Mouse (Mus musculus) embryonic facial prominence, embryonic 10.5 days (tissue): ENCODE measurements around the gene Gm11172. TPM values are rescaled to one million over a fixed set of nuclear protein-coding genes. Genes with fewer than 3 reads are reported as not detected.

ENCODE experiments used
- DNase-seq: peaks from one replicate; pipeline ENCODE4 v3.0.0-alpha.2; 2017; ENCODE audit warnings: low spot score
- H3K27ac ChIP-seq: fragments of 300-500 bp; sonication (generic); replicated peaks from 2 replicates; pipeline ENCODE4 v1.5.1; 2016; ENCODE audit warnings: mild to moderate bottlenecking
- H3K27me3 ChIP-seq: fragments of 300-500 bp; sonication (generic); replicated peaks from 2 replicates; pipeline ENCODE4 v1.6.1; 2016; ENCODE audit warnings: low read depth, mild to moderate bottlenecking; ENCODE audit not compliant: poor library complexity, severe bottlenecking
- H3K36me3 ChIP-seq: fragments of 300-500 bp; sonication (generic); replicated peaks from 2 replicates; pipeline ENCODE4 v1.6.1; 2016; ENCODE audit warnings: mild to moderate bottlenecking, moderate library complexity
- H3K4me1 ChIP-seq: fragments of 300-500 bp; sonication (generic); 2 replicates; pipeline ENCODE4 v1.6.1; 2016
- H3K4me3 ChIP-seq: fragments of 300-500 bp; sonication (generic); 2 replicates; pipeline ENCODE4 v1.5.1; 2016; ENCODE audit warnings: mild to moderate bottlenecking, moderate library complexity
- H3K9me3 ChIP-seq: fragments of 300-500 bp; sonication (generic); 2 replicates; pipeline ENCODE4 v1.6.1; 2016; ENCODE audit warnings: mild to moderate bottlenecking
- WGBS: fragments of 180-500 bp; shearing (Covaris S2); methylation state at CpG from one replicate; pipeline ENCODE4 v1.1.7; 2016; 5-methylcytosine and 5-hydroxymethylcytosine counted together
- polyA plus RNA-seq: library from polyadenylated mRNA; unstranded; fragments of >200 nt; fragmentation: Nextera tagmentation; extraction: Ambion mirVana; gene quantifications from 2 replicates; pipeline ENCODE4 v1.2.1, GENCODE M21; 2016

Gm11172 gene
- not detected in 2 replicates for polyA plus RNA-seq

DNA sequence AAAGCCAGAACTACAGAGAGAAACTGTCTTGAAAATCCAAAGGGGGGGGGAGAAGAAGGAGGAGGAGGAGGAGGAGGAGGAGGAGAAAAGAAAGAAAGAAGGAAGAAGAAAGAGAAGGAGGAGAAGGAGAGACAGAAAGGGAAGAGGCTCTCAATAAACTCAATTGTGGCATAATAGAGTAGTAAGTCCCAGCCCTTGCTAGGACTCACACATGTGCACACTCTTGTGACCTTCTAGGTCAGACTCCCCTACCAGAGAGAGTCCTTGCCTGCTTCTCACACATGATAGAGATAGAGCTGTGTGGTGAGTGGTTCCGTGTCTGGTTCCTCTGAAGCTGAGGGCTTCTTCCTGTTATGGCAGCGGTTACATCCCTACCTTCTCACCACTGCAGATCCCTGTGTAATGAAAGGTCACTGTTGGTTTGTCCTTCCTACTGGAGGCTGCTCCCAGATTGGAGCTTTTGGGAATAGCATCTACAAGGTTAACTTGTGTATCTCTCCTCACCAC is at the start of gene Gm11172:
Gene Gm11172, plus strand, starts transcription at position 51 of the 507 bp plus-strand sequence.
- Histone ChIP-seq H3K9me3 (no peaks in the 10 kb centered on the region), H3K27ac (no peak within 1 kb of the TSS), H3K27me3 (no peaks in the 10 kb centered on the region), H3K4me1 (no peaks in the 10 kb centered on the region), H3K36me3 (no peaks in the 10 kb centered on the region), H3K4me3 (no peak within 1 kb of the TSS)
- WGBS, result 85% methylated on average over 2 of the region's 2 CpGs
- DNase-seq, result no peak

DNA sequence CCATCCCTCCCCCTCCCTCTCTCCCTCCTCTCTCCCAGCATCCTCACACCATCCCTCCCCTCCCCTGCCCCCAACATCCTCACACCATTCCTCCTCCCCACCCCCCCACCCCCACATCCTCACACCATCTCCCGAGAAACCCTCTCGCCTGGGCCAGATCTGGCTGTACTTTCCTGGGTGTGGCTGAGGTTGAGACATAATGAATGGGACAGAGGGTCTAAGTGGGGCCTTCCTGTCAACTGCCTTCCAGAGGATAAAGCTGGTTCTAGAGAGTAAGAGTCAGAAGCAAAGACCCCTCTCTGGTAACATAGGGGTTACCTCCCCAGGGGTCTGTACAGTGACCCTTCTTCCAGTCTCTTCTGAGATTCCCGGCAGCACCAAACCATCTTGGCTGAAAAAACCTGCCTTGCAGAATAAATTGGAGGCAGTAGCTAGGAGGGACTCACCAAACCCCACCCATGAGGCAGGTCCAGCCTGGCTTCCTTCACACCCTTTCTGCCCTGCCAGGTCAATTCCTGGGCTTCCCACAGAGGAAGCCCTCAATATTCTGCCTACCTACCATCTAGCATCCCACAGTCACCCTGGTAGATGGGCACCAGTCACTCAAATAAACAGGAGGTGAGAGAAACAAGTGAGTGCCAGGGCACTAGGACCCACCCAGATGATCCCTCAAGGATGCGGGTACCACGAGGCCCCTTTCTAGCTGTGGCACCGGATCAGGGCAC is 49.0 kb upstream of the Gm11172 start:
- Histone ChIP-seq H3K4me3 (no peak overlapping the region), H3K27ac (no peak overlapping the region), H3K27me3 (no peaks in the 10 kb centered on the region; the same call in 1 of the 2 replicates), H3K9me3 (no peaks in the 10 kb centered on the region), H3K4me1 (peaks cover 8% of the 10 kb centered on the region), H3K36me3 (no peaks in the 10 kb centered on the region)
- DNase-seq, result no peak
- WGBS, result 63% methylated on average over 6 of the region's 6 CpGs

- no peak overlapping the region for H3K4me3 ChIP-seq
- H3K27ac ChIP-seq, result no peak overlapping the region
- 80% methylated on average over 2 of the region's 2 CpGs for WGBS
- H3K27me3 ChIP-seq, result peaks cover 2% of the 10 kb centered on the region; the same call in 1 of the 2 replicates
- no peak for DNase-seq
- peaks cover 10% of the 10 kb centered on the region for H3K4me1 ChIP-seq
- H3K36me3 ChIP-seq, result no peaks in the 10 kb centered on the region
- no peaks in the 10 kb centered on the region for H3K9me3 ChIP-seq
Measured at GRCm38 (mm10) chr16:10764323-10764722, 48.4 kb upstream of the Gm11172 start.

DNA sequence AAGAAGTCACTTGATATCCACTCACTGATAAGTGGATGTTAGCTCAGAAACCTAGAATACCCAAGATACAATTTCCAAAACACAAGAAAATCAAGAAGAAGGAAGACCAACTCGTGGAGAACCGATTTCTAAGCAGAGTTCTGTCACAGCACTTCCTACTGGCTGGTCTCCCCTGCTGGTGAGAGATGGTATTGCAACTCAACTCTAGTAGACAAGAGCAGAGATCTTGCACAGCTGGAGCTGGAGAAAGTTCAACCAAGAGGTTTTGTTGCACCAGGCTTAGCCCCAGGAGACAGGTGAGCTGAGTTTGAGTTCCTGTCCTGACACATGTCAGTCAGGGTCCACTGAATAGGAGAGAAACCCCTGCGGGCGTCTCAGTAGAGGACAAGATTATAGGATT is 45.6 kb upstream of the Gm11172 start:
- Histone ChIP-seq H3K27me3 (peaks cover 7% of the 10 kb centered on the region; the same call in 1 of the 2 replicates), H3K4me3 (no peak overlapping the region), H3K4me1 (peaks cover 21% of the 10 kb centered on the region), H3K36me3 (no peaks in the 10 kb centered on the region), H3K9me3 (no peaks in the 10 kb centered on the region), H3K27ac (no peak overlapping the region)
- 47% methylated on average over 4 of the region's 4 CpGs for whole genome bisulfite sequencing
- DNase-seq, result peak; percentile 67

DNA sequence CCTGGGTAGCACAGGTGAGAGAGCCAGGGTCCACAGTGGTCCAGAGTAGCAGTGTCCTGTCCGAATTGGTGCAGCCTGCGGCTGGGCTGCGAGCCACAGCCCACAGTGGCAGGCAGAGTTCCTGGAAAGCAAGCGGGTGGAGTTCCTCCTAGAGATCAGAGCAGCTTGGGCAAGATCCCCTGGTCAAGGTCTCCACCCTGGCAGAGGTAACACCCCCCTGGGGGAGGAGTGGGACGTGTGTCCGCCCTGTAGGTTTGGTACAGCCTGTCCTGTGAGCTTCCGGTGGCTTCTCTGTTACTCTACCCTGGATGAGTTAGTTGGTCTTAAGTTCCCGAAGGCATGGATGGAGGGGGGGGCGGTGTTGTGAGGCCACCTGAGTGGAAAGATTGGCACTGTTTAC is 43.9 kb upstream of the Gm11172 start:
- H3K36me3 ChIP-seq, result no peaks in the 10 kb centered on the region
- H3K27me3 ChIP-seq, result 0 out of 2 replicates have a peak, but pooled peaks cover 7% of the 10 kb centered on the region
- DNase-seq, result no peak
- H3K27ac ChIP-seq, result no peak overlapping the region
- 55% methylated on average over 9 of the region's 9 CpGs for WGBS
- H3K4me1 ChIP-seq, result peaks cover 21% of the 10 kb centered on the region
- no peaks in the 10 kb centered on the region for H3K9me3 ChIP-seq
- no peak overlapping the region for H3K4me3 ChIP-seq

GRCm38 (mm10) chr16:10769661-10770060 is 43.1 kb upstream of the Gm11172 start:
- H3K4me3 ChIP-seq, result no peak overlapping the region
- H3K4me1 ChIP-seq, result peaks cover 21% of the 10 kb centered on the region
- H3K27ac ChIP-seq, result no peak overlapping the region
- H3K36me3 ChIP-seq, result no peaks in the 10 kb centered on the region
- no peaks in the 10 kb centered on the region for H3K9me3 ChIP-seq
- H3K27me3 ChIP-seq, result 0 out of 2 replicates have a peak, but pooled peaks cover 7% of the 10 kb centered on the region
- 28% methylated on average over 2 of the region's 2 CpGs for WGBS
- DNase-seq, result no peak

GRCm38 (mm10) chr16:10770531-10771325 is 42.0 kb upstream of the Gm11172 start:
- DNase-seq, result peak; percentile 27
- Histone ChIP-seq H3K36me3 (no peaks in the 10 kb centered on the region), H3K4me1 (peaks cover 21% of the 10 kb centered on the region), H3K27me3 (0 out of 2 replicates have a peak, but pooled peaks cover 7% of the 10 kb centered on the region), H3K27ac (no peak overlapping the region), H3K9me3 (no peaks in the 10 kb centered on the region), H3K4me3 (no peak overlapping the region)
- 48% methylated on average over 4 of the region's 4 CpGs for WGBS

- Histone ChIP-seq H3K9me3 (no peaks in the 10 kb centered on the region), H3K4me3 (no peak overlapping the region), H3K27me3 (0 out of 2 replicates have a peak, but pooled peaks cover 7% of the 10 kb centered on the region), H3K4me1 (peaks cover 27% of the 10 kb centered on the region), H3K27ac (no peak overlapping the region), H3K36me3 (no peaks in the 10 kb centered on the region)
- no peak for DNase-seq
- 59% methylated on average over 19 of the region's 19 CpGs for WGBS
Measured at GRCm38 (mm10) chr16:10771769-10772510, 40.8 kb upstream of the Gm11172 start.

DNA sequence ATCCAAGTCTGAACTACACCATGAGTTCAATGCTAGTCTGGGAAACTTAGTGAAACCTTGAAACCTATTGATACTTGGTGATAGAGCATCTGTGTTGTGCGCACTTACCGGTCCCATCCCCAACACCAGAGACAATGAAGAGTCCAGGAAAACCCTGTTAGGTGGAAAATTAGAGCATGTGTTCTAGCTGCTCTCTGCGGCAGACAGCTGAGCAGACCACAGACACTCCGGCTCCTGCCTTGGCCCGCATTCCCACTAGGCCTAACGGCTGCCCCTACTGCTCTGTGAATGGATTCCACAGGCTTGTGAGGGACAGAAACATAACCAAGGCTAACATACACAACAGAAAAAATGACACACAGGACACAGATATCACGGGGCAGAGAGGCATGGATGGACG is 39.2 kb upstream of the Gm11172 start:
- Histone ChIP-seq H3K4me3 (no peak overlapping the region), H3K36me3 (no peaks in the 10 kb centered on the region), H3K4me1 (peaks cover 30% of the 10 kb centered on the region), H3K27me3 (0 out of 2 replicates have a peak, but pooled peaks cover 7% of the 10 kb centered on the region), H3K27ac (no peak overlapping the region), H3K9me3 (no peaks in the 10 kb centered on the region)
- 84% methylated on average over 8 of the region's 8 CpGs for WGBS
- no peak for DNase-seq

DNA sequence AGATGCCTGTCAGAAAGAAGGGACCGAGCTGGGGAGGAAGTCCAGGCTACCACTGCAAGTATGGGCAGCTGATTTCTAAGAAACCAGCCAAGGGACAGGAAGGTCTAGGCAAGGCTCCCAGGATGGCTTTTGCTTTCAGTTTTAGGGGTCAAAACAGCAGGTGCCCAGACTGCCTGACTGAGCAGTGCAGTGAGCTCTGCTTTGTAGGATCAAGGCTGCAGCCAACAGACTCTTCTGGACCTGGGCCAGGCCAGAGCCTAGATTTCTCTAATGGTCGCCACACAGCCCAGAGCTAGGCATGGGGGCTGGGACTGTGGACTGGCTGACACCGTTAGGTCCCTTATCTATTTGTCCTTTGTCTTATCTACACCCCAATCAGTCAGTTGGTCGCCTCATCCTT is 38.0 kb upstream of the Gm11172 start:
- H3K9me3 ChIP-seq, result no peaks in the 10 kb centered on the region
- H3K27me3 ChIP-seq, result 0 out of 2 replicates have a peak, but pooled peaks cover under 1% of the 10 kb centered on the region
- H3K36me3 ChIP-seq, result no peaks in the 10 kb centered on the region
- H3K4me3 ChIP-seq, result no peak overlapping the region
- DNase-seq, result no peak
- WGBS, result 79% methylated on average over 4 of the region's 4 CpGs
- H3K27ac ChIP-seq, result no peak overlapping the region
- H3K4me1 ChIP-seq, result peaks cover 24% of the 10 kb centered on the region

GRCm38 (mm10) chr16:10776322-10776721 is 36.4 kb upstream of the Gm11172 start:
- no peaks in the 10 kb centered on the region for H3K36me3 ChIP-seq
- no peak for DNase-seq
- H3K4me3 ChIP-seq, result no peak overlapping the region
- no peaks in the 10 kb centered on the region for H3K9me3 ChIP-seq
- no peak overlapping the region for H3K27ac ChIP-seq
- WGBS, result 61% methylated on average over 7 of the region's 7 CpGs
- no peaks in the 10 kb centered on the region for H3K27me3 ChIP-seq
- peaks cover 15% of the 10 kb centered on the region for H3K4me1 ChIP-seq

GRCm38 (mm10) chr16:10777579-10778160 is 35.0 kb upstream of the Gm11172 start:
- Histone ChIP-seq H3K36me3 (no peaks in the 10 kb centered on the region), H3K9me3 (no peaks in the 10 kb centered on the region), H3K27ac (no peak overlapping the region), H3K4me3 (no peak overlapping the region), H3K4me1 (peaks cover 29% of the 10 kb centered on the region), H3K27me3 (peaks cover 5% of the 10 kb centered on the region)
- 69% methylated on average over 5 of the region's 5 CpGs for WGBS
- no peak for DNase-seq
